Mouse (Mus musculus): ENCODE data around the gene Plscr2. TPM values are rescaled to one million over a fixed set of nuclear protein-coding genes. Genes with fewer than 3 reads are reported as not detected.

Plscr2 gene
- polyA plus RNA-seq, 1 experiment from 2014 or later: not detected

DNA sequence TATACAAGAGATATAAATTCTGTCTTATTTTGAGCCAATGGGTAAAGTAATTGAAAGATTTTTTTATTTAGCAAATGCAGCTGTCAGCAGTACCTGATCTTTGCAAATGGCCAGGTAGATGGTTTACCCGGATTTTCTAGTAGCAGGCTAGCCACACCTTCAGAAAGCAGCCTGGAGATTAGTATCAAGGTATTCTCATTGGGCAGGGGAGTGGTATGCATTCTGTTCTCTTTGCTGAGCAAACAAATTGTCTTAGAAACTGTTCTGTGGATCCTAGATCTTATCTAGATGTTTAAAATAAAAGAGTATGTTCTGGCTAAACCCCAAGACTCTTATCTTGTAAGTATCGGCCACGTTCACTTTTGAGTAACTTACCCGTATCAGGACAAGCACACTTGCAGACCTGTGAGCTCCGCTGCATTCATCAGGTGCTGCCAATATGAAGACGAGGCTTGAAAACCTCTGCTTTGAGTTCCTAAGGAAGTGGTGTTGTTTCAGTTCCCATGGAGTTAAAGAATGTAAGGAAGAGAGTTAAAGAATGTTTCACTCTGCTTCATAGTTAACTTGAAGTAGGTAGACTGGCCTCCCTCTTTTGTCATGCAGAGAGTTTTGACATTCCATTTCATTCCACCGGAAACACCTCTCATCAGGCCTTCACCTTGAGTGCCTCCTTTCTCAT lies 14.8 kb upstream of the Plscr2 start:
- H3K36me3 ChIP-seq: peaks cover 41% of the 10 kb centered on the region
- WGBS: 88% methylated on average over 7 of the region's 7 CpGs
- H3K27me3 ChIP-seq (ENCODE audit: low read depth, poor library complexity, severe bottlenecking): no peaks in the 10 kb centered on the region
- no peak overlapping the region for H3K27ac ChIP-seq
- DNase-seq (ENCODE audit: low spot score): no peak
- no peaks in the 10 kb centered on the region for H3K4me1 ChIP-seq
- H3K9me3 ChIP-seq (replicated peaks): no peaks in the 10 kb centered on the region
- no peak overlapping the region for H3K4me3 ChIP-seq

DNA sequence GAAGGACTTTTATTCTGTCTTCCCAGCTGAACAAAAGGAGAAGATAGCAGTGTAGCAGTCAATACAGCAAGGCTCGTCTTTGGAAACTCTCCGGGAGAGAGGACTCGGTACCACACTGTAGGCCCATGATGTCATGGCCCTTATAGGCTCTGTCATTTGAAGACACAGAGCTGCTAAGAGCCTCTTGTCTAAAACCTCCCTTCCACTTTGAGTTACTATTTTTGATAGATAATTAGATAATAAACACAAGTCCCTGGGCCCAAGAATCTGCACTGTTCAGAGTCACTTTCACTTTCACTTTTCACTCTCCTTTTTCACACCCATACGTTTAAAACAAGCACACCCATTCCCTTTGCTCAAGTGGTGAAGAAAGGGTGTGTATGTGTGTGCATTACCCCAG lies 9.7 kb upstream of the Plscr2 start:
- Histone ChIP-seq H3K4me1 (no peaks in the 10 kb centered on the region), H3K4me3 (no peak overlapping the region), H3K36me3 (peaks cover 71% of the 10 kb centered on the region), H3K9me3 (replicated peaks) (no peaks in the 10 kb centered on the region), H3K27ac (no peak overlapping the region), H3K27me3 (ENCODE audit: low read depth, poor library complexity, severe bottlenecking) (no peaks in the 10 kb centered on the region)
- 91% methylated on average over 4 of the region's 4 CpGs for WGBS
- DNase-seq (ENCODE audit: low spot score): no peak

DNA sequence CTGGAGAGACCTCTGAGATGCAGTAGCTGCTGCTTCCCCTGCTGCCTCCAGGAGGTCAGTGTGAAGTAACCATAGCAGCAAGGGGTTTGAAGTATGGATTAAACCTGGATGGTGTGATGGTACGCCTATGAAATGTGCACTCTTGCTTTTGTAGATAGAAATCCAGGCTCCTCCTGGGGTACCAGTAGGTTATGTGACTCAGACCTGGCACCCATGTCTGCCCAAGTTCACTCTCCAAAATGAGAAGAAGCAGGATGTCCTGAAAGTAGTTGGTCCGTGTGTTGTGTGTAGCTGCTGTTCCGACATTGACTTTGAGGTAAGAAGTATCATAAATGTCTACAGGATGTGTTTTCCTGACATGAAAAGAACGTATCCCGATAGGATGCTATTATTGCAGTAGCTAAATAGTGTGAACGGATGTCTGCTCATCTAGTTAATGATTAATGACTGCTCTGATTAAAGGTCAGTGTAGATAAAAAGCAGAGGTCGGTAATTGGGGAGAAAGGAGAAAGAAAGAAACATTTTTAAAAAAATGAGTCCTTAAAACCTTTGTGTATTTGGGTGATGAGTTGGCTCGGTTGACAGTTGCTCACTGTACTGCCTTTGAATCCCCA lies 8.7 kb upstream of the Plscr2 start:
- Histone ChIP-seq H3K27ac (no peak overlapping the region), H3K4me3 (no peak overlapping the region), H3K27me3 (ENCODE audit: low read depth, poor library complexity, severe bottlenecking) (no peaks in the 10 kb centered on the region), H3K4me1 (no peaks in the 10 kb centered on the region), H3K9me3 (replicated peaks) (no peaks in the 10 kb centered on the region), H3K36me3 (peaks cover 69% of the 10 kb centered on the region)
- DNase-seq (ENCODE audit: low spot score): no peak
- WGBS: 83% methylated on average over 8 of the region's 8 CpGs

DNA sequence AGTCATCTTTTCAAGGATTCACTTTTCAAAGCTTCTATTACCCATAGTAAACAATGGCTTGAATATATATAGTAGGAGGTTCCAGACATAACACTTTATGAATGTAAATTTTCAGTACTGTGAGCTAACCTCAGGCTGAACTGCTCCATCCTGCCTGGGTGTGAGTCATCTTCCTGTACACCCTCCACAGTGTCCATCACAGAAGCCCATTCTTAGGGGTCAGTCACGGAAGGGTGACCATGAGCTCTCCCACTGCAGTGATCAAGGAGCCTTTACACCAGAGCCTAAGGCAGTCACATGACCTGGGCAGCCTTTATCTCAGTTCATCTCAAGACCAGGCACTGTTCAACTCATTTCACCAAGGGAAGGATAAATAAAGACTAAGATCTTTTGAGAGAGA lies 7.7 kb upstream of the Plscr2 start:
- Histone ChIP-seq H3K27ac (no peak overlapping the region), H3K4me1 (no peaks in the 10 kb centered on the region), H3K4me3 (no peak overlapping the region), H3K27me3 (ENCODE audit: low read depth, poor library complexity, severe bottlenecking) (no peaks in the 10 kb centered on the region), H3K36me3 (peaks cover 66% of the 10 kb centered on the region), H3K9me3 (replicated peaks) (no peaks in the 10 kb centered on the region)
- DNase-seq (ENCODE audit: low spot score): no peak
- WGBS: 90% methylated on average over 1 of the region's 1 CpGs

DNA sequence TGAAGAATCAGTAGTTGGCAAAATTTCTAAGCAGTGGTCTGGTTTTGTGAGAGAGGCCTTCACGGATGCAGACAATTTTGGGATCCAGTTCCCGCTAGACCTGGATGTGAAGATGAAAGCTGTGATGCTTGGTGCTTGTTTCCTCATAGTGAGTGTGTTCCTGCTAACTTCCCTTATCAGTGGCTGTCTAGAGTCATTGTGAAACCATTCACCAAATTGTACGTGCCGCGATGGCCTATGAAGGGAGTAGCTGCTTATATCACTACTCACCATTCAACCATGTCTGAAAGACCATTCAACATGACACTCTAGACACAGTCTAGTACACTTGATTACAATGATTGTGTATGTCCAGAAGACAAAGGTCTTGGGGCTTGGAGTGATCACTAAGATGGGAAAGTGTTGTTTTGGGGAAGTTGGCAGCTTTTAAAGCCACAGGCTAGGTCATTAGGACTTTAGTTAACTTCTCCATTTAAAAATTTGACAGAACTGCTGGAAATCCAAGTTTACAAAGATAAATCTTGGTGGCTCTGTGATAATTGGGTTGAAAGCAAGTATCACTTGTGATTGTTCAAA lies 5.5 kb upstream of the Plscr2 start:
- H3K27me3 ChIP-seq (ENCODE audit: low read depth, poor library complexity, severe bottlenecking): no peaks in the 10 kb centered on the region
- no peaks in the 10 kb centered on the region for H3K4me1 ChIP-seq
- no peak overlapping the region for H3K4me3 ChIP-seq
- no peaks in the 10 kb centered on the region for H3K9me3 ChIP-seq (replicated peaks)
- WGBS: 96% methylated on average over 5 of the region's 5 CpGs
- H3K36me3 ChIP-seq: peaks cover 70% of the 10 kb centered on the region
- DNase-seq (ENCODE audit: low spot score): no peak
- H3K27ac ChIP-seq: no peak overlapping the region

DNA sequence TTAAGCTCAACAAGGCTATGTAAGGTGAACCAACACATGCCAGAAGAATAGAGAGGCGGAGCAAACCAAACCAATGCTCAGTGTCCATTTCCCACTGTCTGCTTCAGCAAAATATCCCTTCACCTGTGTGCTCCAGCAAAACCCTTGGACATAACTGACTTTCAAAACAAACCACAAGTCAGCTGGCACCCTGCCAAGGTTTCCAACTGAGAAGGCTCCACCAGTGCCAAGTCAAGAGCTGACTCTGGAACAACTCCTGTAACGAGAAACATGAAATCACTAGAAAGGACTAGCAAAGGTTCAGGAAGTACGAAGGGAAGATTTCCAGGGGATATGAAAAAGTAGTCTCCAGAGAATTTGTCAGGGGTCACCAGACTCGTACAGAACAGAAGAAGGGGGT lies 4.5 kb upstream of the Plscr2 start:
- WGBS: 75% methylated on average over 4 of the region's 4 CpGs
- no peaks in the 10 kb centered on the region for H3K4me1 ChIP-seq
- H3K9me3 ChIP-seq (replicated peaks): no peaks in the 10 kb centered on the region
- no peaks in the 10 kb centered on the region for H3K27me3 ChIP-seq (ENCODE audit: low read depth, poor library complexity, severe bottlenecking)
- DNase-seq (ENCODE audit: low spot score): no peak
- H3K27ac ChIP-seq: no peak overlapping the region
- peaks cover 63% of the 10 kb centered on the region for H3K36me3 ChIP-seq
- no peak overlapping the region for H3K4me3 ChIP-seq

DNA sequence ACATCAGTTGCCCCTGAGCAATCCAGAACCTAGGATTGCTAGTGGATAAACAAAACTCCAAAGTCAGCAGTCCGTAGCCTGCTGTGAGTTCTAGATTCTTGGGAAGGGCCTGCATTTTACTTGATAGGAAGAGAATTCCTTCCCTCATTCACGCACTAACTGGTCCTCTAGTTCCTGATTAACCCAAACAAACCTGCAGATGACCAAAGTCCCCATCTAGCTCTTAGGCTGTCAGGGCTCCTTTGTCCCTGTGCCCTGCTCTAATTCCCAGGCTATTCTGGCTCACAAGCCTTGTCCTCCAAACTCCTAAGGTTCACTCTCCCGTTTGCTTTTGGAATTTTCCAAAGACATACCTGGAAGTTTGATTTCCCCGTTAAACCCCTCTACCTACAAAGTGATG lies 2.8 kb upstream of the Plscr2 start:
- Histone ChIP-seq H3K27ac (no peak overlapping the region), H3K36me3 (peaks cover 46% of the 10 kb centered on the region), H3K27me3 (ENCODE audit: low read depth, poor library complexity, severe bottlenecking) (no peaks in the 10 kb centered on the region), H3K9me3 (replicated peaks) (no peaks in the 10 kb centered on the region), H3K4me1 (no peaks in the 10 kb centered on the region), H3K4me3 (no peak overlapping the region)
- DNase-seq (ENCODE audit: low spot score): no peak
- WGBS: 95% methylated on average over 4 of the region's 4 CpGs

DNA sequence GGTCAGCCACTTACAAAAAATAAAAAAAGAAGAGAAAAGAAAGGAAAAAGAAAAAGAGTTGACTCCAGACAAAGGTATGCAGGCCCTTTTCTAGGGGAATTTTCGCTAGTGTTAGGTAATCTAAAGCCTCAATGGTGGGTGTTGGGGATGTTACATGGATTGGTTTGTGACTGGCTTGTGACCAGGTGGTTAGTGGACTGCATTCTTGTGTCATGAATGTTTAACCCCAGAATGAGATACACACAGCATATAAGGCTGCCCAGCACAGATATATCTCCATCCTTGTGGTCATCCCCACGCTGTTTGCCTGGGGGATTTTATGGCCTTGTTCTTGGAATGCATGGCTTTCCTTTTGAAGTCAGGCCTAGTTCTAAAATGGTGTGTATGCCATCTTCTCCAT lies 2.1 kb upstream of the Plscr2 start:
- Histone ChIP-seq H3K27me3 (ENCODE audit: low read depth, poor library complexity, severe bottlenecking) (no peaks in the 10 kb centered on the region), H3K27ac (no peak overlapping the region), H3K4me1 (no peaks in the 10 kb centered on the region), H3K36me3 (peaks cover 40% of the 10 kb centered on the region), H3K4me3 (no peak overlapping the region), H3K9me3 (replicated peaks) (no peaks in the 10 kb centered on the region)
- DNase-seq (ENCODE audit: low spot score): no peak
- WGBS: 89% methylated on average over 2 of the region's 2 CpGs

DNA sequence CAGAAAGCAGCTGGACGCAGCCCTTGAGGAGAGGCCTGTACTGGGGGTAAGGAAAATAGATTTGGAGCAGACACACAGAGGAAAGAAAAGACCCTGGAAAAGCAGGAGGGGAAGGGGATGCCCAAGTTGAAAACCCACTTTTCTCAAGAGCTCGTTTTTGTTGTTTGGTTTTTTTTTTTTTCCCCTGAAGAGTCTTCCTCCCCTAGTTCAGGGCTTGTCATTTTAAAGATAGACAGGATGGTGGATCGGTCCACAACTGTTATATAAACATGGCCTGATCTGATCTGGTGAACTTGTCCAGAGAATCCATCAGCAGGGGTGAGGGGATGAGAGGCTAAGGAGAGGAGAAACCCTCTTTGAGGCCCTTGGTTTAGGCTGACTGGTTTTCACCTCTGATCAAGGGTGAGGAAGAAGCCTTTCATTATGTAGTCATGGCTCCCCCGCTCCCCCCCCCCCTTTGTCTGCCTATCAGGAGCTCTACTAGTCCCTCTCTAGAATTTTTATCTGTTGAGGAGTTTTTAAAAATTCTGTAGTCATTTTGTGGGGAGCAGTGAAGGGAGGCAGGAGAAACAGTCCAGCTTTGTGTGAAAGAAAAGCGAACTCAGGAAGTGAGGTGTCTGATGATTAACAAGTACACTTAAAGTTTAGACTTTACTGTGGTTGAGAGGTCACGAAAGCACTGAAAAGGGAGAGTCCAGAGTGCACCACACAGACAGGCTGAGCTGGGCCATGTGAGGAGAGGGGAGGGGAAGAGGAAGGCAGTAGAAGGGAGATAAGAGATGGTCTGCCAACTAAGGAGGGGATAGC lies 1.2 kb upstream of the Plscr2 start:
- Histone ChIP-seq H3K27me3 (ENCODE audit: low read depth, poor library complexity, severe bottlenecking) (no peaks in the 10 kb centered on the region), H3K9me3 (replicated peaks) (no peaks in the 10 kb centered on the region), H3K4me3 (no peak overlapping the region), H3K27ac (no peak overlapping the region), H3K4me1 (no peaks in the 10 kb centered on the region), H3K36me3 (peaks cover 31% of the 10 kb centered on the region)
- 75% methylated on average over 6 of the region's 6 CpGs for WGBS
- no peak for DNase-seq (ENCODE audit: low spot score)

DNA sequence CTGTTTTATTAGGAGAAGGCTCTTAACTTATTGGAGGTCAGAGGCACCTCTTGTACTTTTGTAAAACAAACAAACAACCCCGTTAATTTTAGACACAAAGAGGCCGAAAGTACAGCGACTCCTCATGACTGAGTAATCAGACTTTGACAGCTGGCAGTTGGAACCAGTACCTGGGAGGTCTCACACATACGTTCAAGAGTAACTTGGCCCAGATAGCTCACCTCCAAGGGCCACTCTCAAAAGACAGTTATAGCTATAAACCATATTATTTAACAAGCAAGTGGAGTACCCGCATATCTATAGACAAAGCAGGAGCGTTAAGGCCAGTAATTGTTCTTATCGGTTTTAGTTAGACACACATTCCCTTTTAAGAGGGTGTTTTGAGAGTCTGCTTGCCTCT lies 958 bp downstream of the Plscr2 start:
- no peak overlapping the region for H3K27ac ChIP-seq
- peaks cover 16% of the 10 kb centered on the region for H3K36me3 ChIP-seq
- WGBS: 79% methylated on average over 7 of the region's 7 CpGs

DNA sequence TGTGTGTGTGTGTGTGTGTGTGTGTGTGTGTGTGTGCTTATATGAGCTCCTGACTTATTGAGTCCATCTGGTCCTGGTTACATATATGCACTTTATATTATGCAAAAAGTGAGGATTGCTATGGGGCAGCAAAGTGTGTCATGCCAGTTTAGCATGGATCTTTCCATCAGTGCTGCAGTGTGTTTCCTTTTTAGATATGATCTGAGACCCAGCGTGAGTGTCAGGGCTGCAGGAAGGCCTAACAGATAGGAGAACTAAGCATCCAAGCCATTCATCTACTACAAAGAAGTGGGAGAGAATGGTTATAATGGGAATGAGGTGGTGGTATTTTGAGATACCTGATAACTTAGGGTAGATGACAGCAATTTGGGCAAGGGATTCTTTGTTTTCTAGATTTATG lies 4.6 kb downstream of the Plscr2 start:
- no peak for DNase-seq (ENCODE audit: low spot score)
- H3K4me1 ChIP-seq: peaks cover 6% of the 10 kb centered on the region
- H3K27me3 ChIP-seq (ENCODE audit: low read depth, poor library complexity, severe bottlenecking): no peaks in the 10 kb centered on the region
- no peak overlapping the region for H3K4me3 ChIP-seq
- no peaks in the 10 kb centered on the region for H3K36me3 ChIP-seq
- no peaks in the 10 kb centered on the region for H3K9me3 ChIP-seq (replicated peaks)
- no peak overlapping the region for H3K27ac ChIP-seq
- 84% methylated on average over 1 of the region's 1 CpGs for WGBS

More for the DNA sequence above, 958 bp downstream of the Plscr2 start:
- DNase-seq (ENCODE audit: low spot score): no peak
- Histone ChIP-seq H3K9me3 (replicated peaks) (no peaks in the 10 kb centered on the region), H3K4me3 (no peak overlapping the region), H3K4me1 (no peaks in the 10 kb centered on the region), H3K27me3 (ENCODE audit: low read depth, poor library complexity, severe bottlenecking) (no peaks in the 10 kb centered on the region)

DNA sequence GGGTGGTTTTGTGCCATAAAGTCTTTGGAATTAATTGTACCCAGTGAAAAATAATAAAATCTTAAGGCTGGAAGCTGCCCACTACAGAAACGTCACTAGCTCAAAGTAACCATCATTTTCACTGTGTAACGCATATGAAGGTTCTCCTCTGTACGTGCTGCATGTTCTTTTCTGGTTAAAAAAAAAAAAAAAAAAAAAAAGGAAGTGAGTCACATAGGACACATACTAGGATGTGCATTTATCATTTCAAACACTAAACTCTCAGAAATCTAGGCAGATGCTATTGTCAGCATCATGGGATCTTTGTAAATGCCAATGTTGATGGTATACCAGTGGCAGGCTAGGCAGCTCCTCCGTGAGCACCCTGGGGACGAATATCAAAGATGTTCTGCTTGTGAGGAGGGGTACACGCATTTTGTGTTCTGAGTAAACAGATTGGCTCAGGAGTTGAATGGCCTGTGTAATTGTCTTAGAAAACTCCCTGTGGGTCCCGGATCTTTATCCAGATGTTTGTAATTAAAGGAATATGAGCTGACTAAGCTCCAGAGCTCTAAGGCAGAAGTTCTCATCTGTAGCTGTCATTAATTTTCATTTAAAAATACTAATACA lies 7.3 kb downstream of the Plscr2 start:
- Histone ChIP-seq H3K36me3 (no peaks in the 10 kb centered on the region), H3K4me3 (no peak overlapping the region), H3K4me1 (peaks cover 6% of the 10 kb centered on the region), H3K27ac (no peak overlapping the region), H3K27me3 (ENCODE audit: low read depth, poor library complexity, severe bottlenecking) (no peaks in the 10 kb centered on the region), H3K9me3 (replicated peaks) (no peaks in the 10 kb centered on the region)
- no peak for DNase-seq (ENCODE audit: low spot score)
- 38% methylated on average over 7 of the region's 7 CpGs for WGBS

DNA sequence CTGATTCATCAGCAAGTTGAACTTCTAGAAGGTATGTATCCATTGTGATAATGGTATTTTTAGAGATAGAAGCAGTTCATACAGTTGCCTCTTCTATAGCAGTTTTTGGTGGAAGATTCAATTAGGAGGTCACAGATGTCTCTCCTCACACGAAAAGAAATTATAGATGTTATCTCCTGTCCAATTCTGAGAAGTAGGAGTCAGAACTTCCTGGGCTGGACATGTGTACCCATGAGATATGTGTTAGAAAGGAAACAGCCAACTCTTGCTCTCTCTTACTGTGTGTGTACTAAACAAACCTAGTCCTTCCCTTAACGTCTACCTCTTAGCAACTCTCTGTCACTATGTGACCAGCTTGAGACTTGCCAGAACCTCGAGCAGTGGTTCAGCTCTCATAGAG lies 14.3 kb downstream of the Plscr2 start:
- Histone ChIP-seq H3K27ac (no peak overlapping the region), H3K27me3 (ENCODE audit: low read depth, poor library complexity, severe bottlenecking) (no peaks in the 10 kb centered on the region), H3K9me3 (replicated peaks) (no peaks in the 10 kb centered on the region), H3K4me1 (no peaks in the 10 kb centered on the region), H3K36me3 (no peaks in the 10 kb centered on the region), H3K4me3 (no peak overlapping the region)
- no peak for DNase-seq (ENCODE audit: low spot score)
- WGBS: 83% methylated on average over 3 of the region's 3 CpGs

Data from limb, embryonic 10.5 days (tissue).